Mouse (Mus musculus) frontal cortex, postnatal 36 days (tissue): Measurements from ENCODE around the gene Ryr1.
A peak's percentile ranks its signal among the peaks of the same experiment; 100 is the strongest.
"Not testable (repeated sequence)": the region's sequence is repeated elsewhere in the genome, so short reads cannot be mapped to it uniquely, and the experiment has no call there.

Experiments
- DNase-seq, 2 experiments: peaks; one replicate each; pipeline ENCODE4 v3.0.0; 2022; ENCODE audit warnings: low spot score in 2 of 2

Ryr1 gene

DNA sequence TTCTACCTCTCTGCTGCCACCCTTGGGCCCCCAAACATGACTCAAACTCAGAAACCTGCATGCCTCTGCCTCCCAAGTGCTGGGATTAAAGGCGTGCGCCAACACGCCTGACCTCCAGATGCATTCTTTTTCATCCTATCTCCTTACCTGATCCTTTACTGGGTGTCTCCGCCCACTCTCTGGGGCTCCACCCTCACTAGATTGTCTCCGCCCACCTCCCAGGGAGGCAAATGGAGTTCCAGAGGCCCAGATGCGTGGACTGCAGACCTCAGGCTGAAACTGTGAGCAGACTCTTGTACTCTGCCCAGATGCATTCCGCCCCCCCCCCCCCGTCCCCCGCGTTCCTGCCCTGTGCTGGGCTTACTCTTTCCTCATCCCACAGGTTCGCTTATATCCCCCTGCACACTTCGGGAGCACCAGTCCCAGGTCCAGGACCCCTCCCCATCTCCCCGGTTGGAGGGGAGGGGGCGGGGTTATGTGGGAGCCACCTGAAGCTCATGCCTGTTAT, 134.2 kb downstream of the Ryr1 start:
- no peak for DNase-seq

GRCm38 (mm10) chr7:28985207-28985606, 139.8 kb downstream of the Ryr1 start:
- no peak for DNase-seq

DNA sequence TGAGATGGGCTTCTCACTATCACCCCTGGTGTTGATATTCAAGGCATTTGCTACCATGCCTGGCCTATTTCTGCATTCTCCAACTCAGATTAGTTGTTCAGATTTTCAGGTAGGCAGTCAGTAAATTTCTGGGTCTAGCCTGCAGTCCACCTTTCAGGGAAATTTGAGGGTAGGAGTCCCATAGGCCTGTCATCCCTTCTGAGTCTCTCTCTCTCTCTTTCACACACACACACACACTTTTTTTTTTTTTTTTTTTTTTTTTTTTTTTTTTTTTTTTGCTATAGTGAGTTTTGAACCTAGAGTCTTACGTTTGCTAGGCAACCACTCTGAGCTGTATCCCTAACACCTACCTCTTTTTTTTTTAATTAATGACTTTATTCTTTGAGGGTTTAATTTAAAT, 140.5 kb downstream of the Ryr1 start:
- DNase-seq = no peak

DNA sequence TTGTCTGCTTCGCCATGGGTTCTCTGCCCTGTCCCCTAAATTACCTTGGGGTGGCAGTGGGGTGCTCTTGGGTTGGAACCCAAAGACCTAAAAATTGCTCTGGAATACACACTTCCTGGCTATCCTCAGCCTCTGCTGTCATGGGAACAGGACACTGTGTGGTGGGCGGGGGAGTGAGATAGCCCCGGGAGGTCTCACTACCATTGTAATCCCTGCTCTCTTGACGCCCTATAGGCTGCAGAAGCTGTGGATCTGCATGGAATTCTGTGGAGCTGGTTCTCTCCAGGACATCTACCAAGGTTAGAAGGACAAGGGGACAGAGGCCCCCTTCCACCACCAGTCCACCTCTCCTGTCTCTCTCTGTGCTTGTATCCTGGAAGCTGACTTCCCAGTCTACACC, 141.1 kb downstream of the Ryr1 start:
- DNase-seq = no peak

GRCm38 (mm10) chr7:28983141-28983564, 141.8 kb downstream of the Ryr1 start:
- no peak for DNase-seq

- DNase-seq = no peak
Measured at GRCm38 (mm10) chr7:28982274-28983013, 142.5 kb downstream of the Ryr1 start.

DNA sequence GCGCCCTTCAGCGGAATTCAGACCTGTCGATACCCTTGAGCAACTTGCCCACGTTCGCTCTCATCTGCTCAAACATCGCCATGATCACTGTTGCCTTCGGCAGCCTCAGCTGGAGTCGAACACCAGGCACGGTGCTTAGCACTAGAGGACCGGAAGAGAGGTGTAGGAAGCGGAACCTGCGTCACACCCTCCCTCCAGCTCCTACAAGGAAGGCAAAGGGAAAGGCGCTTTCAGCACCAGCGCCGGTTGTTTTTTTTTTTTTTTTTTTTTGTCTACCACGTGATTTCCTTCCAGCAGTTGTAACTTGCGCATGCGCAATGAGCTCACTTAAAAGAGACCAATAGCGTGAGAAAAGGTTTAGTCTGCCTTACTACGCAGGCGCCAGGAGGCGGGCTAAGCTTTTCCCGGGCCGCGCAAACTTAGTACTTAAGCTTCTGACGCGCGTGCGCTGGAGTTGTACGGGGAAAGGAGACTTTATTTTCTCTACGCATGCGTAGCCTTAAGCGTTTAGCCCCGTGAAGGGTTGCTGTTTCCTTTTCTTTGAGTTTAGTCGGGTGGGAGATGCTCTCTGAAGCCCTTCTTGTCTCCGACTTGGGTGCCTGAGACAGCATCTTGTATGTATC, 143.2 kb downstream of the Ryr1 start, which contains the start of the genes Eif3k and Map4k1:
Gene Eif3k (minus strand): TSS at position 214 of the 623 bp plus-strand sequence.
Gene Map4k1 (plus strand): TSS at position 400 of the 623 bp plus-strand sequence.
- DNase-seq = peak; percentile 94 to 99

GRCm38 (mm10) chr7:28977556-28977955, 147.4 kb downstream of the Ryr1 start:
- no peak for DNase-seq

DNA sequence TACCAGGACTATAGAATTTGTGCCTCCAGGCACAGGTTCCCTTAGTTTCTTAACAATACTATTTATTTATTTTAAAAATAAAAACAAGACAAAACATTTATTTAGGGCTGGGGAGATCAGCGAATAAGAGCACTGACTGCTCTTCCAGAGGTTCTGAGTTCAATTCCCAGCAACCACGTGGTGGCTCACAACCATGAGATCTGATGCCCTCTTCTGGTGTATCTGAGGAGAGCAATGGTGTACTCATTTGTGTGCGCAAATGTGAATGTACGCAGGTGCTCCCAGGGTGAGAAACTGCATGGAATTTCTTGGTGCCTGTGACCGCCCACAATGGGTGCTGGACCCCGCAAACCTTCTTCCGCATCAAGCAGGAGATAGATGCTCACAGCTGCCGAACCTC, 152.0 kb downstream of the Ryr1 start:
- no peak for DNase-seq

- DNase-seq = peak; percentile 72 to 77
Measured at GRCm38 (mm10) chr7:28972542-28972985, 152.4 kb downstream of the Ryr1 start.

- DNase-seq = no peak
Measured at GRCm38 (mm10) chr7:28971770-28972269, 153.2 kb downstream of the Ryr1 start.

DNA sequence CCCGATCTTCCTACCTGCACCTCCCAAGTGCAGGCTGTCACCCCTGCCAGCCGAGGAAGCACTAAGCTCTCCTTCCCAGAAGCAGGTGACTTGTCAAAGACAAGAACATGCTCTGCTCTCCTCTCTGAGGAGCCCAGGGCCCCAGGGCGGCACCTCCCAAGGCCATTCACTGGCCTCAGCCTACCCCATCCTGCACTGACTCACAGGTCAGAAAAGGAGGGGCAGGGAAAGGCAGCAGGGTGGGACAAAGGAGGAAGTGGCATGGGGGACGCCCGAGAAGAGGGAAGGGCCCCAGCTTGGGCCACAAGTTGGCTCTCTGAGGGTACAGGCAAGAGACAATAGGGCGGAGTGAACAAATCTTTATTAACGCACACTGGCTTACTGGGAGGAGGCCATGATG, 153.9 kb downstream of the Ryr1 start:
- DNase-seq = no peak

GRCm38 (mm10) chr7:28969672-28970394, 155.1 kb downstream of the Ryr1 start:
- no peak for DNase-seq

DNA sequence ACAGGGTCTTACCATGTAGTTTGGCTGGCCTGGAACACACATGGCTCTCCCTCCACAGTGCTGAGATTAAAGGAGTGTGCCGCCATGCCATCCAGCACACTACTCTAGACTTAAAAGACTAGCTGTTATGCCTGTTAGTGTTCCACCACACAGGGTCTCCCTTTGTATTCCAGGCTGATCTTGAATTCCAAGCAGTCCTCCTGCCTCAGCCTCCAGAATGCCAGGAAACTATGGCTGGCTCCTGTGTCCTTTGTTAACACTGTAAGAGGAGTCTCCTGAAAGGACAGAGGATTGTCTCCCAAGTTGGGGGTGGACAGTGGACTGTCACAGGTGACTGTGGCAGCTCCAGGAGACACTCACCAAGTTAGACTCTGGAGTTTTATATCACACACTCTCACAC, 155.7 kb downstream of the Ryr1 start:
- DNase-seq = no peak

DNA sequence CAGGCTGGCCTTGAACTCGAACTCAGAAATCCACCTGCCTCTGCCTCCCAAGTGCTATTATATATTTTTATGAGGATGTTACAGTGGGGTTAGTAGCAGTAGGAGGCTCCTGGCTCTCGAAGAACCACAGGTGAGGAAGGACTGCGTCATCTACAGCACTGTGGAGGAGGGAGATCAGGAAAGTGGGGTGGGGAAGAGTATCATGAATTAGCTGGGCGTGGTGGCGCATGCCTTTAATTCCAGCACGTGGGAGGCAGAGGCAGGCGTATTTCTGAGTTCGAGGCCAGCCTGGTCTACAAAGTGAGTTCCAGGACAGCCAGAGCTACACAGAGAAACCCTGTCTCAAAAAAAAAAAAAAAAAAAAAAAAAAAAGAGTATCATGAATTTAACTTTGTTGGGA, 156.9 kb downstream of the Ryr1 start:
- DNase-seq = not testable (repeated sequence)

DNA sequence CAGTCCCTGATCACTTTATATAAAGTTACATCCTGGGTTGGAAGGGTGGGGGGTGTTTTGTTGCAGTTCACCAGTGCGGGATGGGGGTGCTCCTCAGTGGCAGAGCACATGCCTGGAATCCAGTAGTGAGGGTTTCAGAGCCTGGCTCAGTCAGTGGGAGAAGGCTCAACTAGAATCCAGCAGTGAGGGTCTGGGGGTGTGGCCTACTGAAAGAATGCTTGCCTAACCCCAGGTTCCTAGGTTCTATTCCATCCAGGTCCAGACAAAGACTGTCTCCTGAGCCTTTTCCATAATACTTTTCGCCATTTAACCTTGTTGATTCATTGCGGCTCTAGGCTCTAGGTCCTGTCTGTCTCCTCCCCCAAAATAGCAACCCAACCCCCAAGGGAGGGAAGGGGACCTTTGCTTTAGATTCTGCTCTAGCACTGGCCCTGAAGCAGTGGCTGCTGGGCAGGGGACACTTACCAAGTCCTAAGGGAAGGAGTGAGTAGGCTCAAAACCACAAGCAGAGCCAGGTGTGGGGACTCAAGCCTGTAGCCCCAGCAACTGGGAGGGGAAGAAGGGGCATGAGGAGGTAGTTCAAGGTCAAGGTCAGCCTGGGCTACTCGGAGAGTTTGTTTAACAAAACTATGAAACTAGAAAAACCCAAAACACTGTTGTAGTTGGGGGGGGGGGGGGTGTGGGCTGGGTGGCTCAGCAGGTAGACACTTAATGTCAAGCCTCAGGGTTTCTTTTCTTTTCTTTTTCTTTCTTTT, 158.1 kb downstream of the Ryr1 start:
- DNase-seq = no peak

- DNase-seq = no peak
Measured at GRCm38 (mm10) chr7:28966181-28966580, 158.8 kb downstream of the Ryr1 start.

GRCm38 (mm10) chr7:28965346-28965840, 159.6 kb downstream of the Ryr1 start:
- no peak for DNase-seq

DNA sequence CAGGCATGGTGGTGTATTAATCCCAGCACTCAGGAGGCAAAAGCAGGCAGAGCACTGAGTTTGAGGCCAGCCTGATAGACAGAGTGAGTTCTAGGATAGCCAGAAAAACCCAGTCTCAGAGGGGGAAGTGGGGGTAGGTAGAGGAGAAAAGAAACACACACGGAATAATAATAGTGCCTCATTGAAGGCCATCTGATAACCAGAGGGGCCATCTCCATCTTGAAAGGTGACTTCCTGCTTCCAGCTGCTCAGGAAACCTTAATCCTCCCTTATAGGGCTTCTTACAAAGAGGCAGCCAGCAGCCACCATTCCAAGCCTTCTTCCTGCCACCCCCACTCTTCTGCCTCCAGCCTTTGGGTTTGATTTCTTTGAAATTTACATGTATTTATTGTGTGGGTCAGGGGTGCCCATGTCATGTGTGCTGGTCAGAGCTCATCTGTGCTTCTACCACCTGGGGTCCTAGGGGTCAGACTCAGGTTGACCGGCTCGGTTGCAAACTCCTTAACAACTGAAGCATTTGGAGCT, 161.5 kb downstream of the Ryr1 start:
- DNase-seq = no peak

DNA sequence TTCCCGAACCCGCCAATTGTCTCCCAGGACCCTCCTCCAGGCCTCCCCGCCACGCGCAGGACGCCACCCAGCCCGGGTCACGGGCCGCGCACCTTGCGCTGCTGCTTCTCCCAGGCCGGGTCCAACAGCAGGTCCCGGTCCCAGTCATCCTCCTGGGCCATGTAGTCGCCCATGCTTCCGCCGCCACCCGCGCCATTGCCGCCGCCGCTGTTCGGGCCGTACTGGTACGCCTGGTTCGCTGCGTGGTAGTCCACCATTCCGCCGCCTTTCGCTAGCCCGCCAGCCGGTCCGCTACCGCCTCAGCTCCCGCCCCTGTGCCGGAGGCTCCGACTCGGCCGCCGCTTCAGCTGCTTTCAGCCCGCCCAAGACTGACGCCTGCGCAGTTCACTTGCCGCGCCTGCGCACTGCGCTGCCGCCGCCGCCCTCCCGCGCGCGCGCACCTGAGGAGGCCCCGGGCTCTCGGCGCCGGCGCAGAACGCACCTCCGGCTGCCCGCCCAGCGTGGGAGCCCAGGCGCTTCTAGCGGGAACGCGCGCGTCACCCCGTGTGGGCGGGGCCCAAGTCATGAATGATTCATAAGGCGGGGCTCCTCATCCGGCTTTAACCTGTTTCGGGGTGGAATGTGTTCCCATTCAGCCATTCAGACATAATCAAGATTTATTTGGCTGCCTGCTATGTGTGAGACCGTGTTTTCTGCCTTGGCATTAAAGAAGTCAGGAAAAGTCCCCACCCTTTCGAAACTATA, 162.9 kb downstream of the Ryr1 start, which contains the start of gene Actn4:
Gene Actn4 (minus strand): TSS at position 414 of the 744 bp plus-strand sequence.
- peak; percentile 97 to 99 for DNase-seq
